Mouse (Mus musculus) NIH3T3 (cell line): Measurements from ENCODE around the gene Utrn.
A peak's percentile ranks its signal among the peaks of the same experiment; 100 is the strongest.

Source experiments
- DNase-seq: peaks from one replicate; pipeline ENCODE4 v3.0.0-alpha.2; 2012; ENCODE audit warnings: low read depth

The Utrn gene

DNA sequence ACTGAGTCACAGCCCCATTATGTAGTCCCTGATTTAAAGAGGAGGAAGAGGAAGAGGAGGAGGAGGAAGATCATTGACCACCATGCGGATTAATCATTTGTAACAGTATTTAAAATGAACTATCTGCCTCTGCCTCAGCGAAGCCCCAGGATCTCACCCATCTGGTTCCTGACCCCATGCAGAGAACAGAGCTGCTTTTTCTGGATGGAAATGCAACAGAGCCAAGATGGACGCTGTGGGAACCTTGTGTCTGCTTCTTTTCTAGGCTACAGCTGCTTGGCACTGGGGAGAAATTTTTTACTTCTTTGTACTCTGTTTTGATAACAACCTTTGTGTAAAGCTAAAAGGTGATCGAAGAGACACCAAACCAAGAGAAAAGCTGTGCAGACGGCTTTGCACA is 137.7 kb downstream of the Utrn start:
- DNase-seq: no peak

GRCm38 (mm10) chr10:12729635-12730034 is 139.5 kb downstream of the Utrn start:
- no peak for DNase-seq

DNA sequence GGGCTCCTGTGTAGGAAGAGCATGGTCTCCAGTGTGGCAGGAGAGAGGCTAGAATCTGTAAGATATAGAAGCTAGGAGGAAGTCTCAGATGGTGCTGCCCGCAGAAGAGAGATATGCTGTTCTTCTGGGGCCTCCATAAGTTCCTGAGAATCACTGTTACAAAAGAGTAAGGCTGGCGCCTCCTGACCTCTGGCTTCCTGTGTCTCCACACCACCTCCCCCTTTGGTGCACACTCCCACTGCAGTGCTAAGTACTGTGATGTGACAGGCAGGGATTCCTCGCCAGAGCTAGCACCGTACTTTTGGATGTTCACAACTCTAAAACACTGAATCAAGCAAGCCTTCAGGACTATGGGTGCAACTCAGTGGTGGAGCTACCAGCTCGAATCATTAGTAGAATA is 140.1 kb downstream of the Utrn start:
- DNase-seq: no peak

GRCm38 (mm10) chr10:12727881-12728280 is 141.3 kb downstream of the Utrn start:
- no peak for DNase-seq

DNA sequence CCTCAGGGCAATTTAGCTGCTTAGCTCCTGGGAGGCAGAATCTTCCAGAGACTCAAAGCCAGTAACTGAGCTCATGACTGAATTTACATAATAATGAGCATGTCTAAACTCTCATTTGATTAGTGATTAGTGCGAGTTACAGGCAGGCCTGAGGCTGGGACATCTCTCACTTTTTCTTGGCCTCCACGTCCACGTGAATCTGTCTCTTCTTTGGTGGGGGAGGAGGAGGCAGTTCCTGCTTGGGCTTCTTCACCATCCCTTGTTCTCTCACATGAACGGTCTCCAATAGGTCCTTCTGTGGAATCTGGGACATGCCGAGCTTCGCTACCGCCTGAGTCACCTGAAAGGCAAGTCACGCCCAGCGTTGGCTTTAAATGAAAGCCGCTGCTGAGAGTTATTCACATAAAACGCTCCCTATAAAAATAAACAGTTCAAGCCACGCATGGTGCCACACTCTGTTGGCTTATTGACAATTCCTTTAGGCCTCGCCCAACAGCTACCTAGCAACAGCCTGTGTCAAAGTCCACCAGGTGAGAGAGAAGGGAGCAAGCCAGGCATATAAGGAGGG is 143.0 kb downstream of the Utrn start:
- DNase-seq: no peak

DNA sequence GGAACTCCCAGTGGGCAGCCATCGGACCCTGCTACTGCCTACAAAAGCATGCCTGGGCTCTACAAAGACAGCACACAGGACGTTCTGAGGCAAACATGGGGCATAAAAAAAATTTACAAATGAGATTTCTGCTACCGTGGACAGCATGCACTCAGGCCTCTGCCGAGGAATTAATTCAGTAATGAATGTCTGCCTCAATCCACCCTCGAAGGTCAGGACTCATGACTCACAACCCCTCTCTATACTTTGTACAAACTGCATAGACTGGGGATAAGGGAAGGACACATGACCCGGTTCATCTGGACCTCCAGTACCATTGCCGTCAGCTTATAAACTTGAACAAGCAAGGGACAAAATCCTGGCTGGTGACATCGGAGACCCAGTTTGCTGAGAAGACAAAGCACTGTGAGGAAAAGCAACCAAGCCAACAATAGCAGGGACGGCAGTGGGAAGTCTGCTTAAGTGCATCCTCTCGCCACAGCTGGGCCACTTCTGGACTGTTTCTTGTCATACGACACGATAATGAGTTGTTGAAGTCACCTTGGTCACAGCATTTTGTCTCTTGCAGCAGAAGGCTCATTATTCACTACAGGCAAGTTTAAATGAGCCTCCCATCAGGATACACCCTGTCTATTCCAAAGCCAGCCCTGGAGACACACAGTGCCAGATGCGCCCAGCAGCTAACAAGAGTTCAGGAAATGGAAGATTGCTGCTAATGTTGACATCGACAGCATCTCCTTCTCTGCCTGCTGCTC is 144.7 kb downstream of the Utrn start:
- no peak for DNase-seq

- no peak for DNase-seq
These were observed 145.9 kb downstream of the Utrn start for GRCm38 (mm10) chr10:12723269-12723668.

DNA sequence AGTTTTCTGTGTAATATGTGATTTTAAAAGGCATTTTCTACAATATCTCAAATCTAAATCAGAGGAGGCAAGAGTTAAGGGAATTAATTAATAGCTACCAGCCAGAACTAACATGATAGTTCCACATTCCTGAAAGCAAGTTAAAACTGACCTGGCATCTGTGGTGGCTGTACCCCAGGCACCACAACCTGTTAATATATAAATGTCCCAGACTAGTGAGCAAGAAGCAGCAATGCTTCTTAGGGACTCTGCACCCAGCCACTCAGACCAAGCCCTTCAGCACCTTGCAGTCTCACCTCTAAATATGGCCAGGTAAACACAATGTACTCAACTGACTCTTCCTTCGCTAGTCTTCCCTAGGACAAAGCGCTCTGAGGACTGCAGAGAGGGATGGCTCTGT is 147.1 kb downstream of the Utrn start:
- DNase-seq: no peak

DNA sequence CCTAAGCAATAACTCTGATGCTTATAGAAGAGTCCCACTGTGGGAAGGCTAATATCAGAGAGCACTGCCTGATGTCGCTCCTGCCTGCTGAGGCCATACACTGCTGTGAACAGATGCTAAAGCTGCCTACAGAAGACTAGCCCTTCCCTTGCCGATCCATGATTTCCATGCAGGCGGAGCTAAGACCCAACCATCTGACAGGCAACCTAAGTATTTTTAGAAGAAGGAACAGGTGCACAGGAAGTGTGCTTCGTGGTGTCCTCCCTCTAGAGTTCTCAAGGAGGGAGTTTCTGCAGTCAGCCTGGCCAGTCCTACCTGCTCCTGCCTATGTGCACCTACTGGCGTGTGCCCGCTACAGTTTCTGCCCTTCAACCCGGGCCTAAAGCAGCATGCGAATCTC is 150.8 kb downstream of the Utrn start:
- no peak for DNase-seq

- DNase-seq: no peak
These were observed 151.8 kb downstream of the Utrn start for GRCm38 (mm10) chr10:12717381-12717780.

- no peak for DNase-seq
These were observed 152.4 kb downstream of the Utrn start for GRCm38 (mm10) chr10:12716657-12717327.

DNA sequence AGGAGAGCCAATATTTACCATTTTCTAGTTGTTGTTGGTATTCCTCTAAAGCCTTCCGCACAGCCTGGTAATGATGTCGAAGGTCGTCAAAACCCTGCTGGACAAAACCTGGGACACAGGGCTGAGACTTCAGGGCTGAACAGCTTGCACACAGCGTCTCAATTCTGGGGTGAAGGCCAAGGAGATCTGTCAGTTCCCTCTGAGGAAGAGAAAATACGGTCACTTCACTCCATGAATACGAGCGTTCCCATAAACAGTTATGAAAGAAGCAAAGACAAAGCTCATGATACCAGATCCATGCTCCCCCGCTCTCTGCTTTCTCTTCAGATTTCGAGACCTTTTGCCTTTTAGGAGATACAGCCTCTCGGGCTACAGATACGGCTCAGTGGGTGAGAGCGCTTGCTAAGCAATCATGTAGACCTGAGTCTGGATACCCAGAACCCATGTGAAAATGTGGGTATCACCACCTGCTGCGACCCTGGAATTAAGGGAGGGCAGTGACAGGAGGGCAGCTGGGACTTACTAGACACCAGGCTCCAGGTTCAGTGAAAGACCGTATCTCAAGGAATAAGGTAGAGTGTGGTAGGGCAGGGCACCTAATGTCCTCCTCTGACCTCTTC is 155.8 kb downstream of the Utrn start:
- DNase-seq: no peak

- no peak for DNase-seq
These were observed 157.8 kb downstream of the Utrn start for GRCm38 (mm10) chr10:12711332-12711831.

- DNase-seq: no peak
These were observed 162.6 kb downstream of the Utrn start for GRCm38 (mm10) chr10:12706516-12706915.

- DNase-seq: peak; percentile 68
These were observed 163.2 kb downstream of the Utrn start for GRCm38 (mm10) chr10:12705990-12706389.

DNA sequence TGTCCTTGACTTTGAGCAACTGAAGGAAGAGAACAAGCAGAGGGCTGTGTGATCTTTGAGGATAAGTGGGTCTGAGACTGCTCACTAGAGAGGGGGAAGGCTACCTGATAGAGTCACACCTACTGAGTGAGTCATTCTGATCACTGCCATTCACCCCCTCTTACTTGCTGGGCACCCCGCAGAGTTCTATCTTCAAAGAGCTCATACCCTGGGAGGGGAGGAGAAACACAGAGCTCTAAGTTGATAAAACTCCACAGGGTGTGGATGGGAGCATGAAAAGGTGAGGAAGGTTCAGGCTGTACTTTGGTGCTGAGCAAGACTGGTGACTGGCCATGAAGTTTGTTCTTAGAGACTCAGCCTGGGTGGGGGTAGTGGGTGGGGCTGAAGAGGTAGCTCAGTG is 164.9 kb downstream of the Utrn start:
- DNase-seq: no peak

DNA sequence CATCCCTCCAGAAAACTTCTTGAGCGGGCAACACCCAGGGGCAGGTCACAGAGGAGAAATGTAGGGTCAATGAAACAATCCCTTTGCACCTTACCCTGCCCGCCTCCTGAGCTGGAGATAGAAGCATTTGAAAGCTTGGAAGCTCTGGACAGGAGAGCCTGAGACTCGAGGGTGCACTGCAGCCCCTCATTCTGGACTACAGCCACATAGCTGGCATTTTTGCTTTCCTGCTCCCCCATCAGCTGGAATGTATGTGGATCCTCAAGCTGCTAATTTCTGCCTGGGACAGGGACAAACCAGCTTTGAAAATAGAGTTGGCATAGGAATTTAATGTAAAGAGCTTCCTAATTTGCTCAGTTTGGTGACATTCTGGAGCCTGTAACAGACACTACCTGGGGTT is 165.6 kb downstream of the Utrn start:
- no peak for DNase-seq

DNA sequence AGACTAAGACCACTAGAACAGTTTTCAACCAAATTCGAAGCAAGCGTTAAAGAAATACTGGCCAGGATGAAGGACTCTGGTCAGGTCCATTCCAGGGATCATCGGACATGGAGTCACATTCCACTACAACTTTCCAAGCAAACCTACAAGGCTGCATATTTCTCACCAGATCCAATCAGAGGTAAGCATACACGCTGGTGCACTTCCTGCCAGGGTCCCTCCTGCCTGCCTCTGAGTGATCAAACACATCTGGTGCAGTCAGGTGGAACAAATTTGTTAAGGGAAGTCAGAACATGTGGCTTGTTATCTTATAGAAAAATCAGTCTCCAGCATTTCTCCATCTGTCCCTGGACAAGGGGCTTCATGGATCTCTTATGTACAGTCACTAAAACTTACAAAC is 167.0 kb downstream of the Utrn start:
- no peak for DNase-seq

DNA sequence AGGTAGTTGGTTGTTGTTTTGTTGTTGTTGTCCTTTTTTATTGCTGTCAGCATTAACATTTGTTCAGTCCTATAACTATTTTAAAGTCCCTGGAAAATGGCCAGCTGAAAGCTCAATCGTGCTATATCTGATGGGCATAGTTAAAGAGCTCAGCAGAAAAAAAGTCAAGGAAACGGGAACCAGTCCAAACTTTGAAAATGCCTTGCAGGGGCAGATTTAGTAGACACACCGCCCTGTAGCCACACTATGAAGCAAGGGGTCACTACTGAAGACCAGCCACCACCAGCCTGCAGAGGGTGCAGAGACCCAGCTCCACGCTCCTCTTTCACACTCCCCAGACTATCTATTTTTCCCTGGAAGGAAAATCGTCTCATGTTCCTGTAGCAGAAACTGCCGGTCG is 167.5 kb downstream of the Utrn start:
- DNase-seq: peak; percentile 54

DNA sequence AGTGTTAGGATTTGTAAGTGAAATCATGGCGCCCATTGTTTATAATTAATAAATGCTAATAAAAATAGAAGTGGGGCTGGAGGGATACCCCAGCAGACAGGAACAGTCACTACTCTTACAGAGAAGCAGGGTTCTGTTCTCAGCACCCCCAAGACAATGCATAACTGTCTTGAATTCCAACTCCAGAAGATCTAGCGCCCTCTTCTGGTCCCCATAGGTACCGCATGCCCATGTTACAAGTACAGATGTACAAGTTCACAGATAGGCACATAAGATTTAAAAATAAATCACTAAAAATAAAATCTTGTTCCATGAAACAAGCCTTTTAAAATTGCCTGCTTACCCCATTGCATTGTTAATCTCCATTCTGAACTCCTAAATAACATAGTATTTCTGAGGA is 168.6 kb downstream of the Utrn start:
- DNase-seq: peak; percentile 34

- no peak for DNase-seq
These were observed 171.3 kb downstream of the Utrn start for GRCm38 (mm10) chr10:12697902-12698301.

- DNase-seq: no peak
These were observed 172.5 kb downstream of the Utrn start for GRCm38 (mm10) chr10:12696704-12697103.

- DNase-seq: peak; percentile 80
These were observed 174.4 kb downstream of the Utrn start for GRCm38 (mm10) chr10:12694774-12695173.
